Mouse (Mus musculus) embryonic facial prominence, embryonic 11.5 days (tissue): ENCODE results near the gene Gm17364. TPM values are rescaled to one million over a fixed set of nuclear protein-coding genes. Genes with fewer than 3 reads are reported as not detected.

Experiments
- ATAC-seq: fragments of 200-750 bp; cut with Nextera tagmentation; replicated peaks from 2 replicates; pipeline ENCODE4 v1.8.0; 2017; ENCODE audit warnings: low read depth; ENCODE audit not compliant: insufficient number of reproducible peaks, low FRiP score, low TSS enrichment
- DNase-seq: peaks from one replicate; pipeline ENCODE4 v3.0.0-alpha.2; 2015; ENCODE audit warnings: low spot score
- H3K27ac ChIP-seq: fragments of 300-500 bp; sonication (generic); replicated peaks from 2 replicates; pipeline ENCODE4 v1.5.1; 2014; ENCODE audit warnings: mild to moderate bottlenecking, low read depth, low read length, control low read depth
- H3K27me3 ChIP-seq: fragments of 300-500 bp; sonication (generic); 2 replicates; pipeline ENCODE4 v1.6.1; 2014; ENCODE audit warnings: mild to moderate bottlenecking, low read length, moderate library complexity, mixed read lengths; ENCODE audit not compliant: control insufficient read depth, insufficient read depth
- H3K36me3 ChIP-seq: fragments of 300-500 bp; sonication (generic); replicated peaks from 2 replicates; pipeline ENCODE4 v1.6.1; 2014; ENCODE audit warnings: low read depth, mild to moderate bottlenecking, low read length, moderate library complexity, mixed read lengths; ENCODE audit not compliant: control insufficient read depth, insufficient read depth
- H3K4me1 ChIP-seq: fragments of 300-500 bp; sonication (generic); 2 replicates; pipeline ENCODE4 v1.6.1; 2014; ENCODE audit warnings: low read length, mixed read lengths; ENCODE audit not compliant: control insufficient read depth, insufficient read depth
- H3K4me2 ChIP-seq: fragments of 300-500 bp; sonication (generic); 2 replicates; pipeline ENCODE4 v1.6.1; 2014; ENCODE audit warnings: low read depth, mild to moderate bottlenecking, control low read depth, low read length, moderate library complexity
- H3K4me3 ChIP-seq: fragments of 300-500 bp; sonication (generic); 2 replicates; pipeline ENCODE4 v1.5.1; 2014; ENCODE audit warnings: low read depth, low read length, control low read depth
- H3K9ac ChIP-seq: fragments of 300-500 bp; sonication (generic); replicated peaks from 2 replicates; pipeline ENCODE4 v1.6.1; 2014; ENCODE audit warnings: mild to moderate bottlenecking, control low read depth, low read length
- H3K9me3 ChIP-seq: fragments of 300-500 bp; sonication (generic); replicated peaks from 2 replicates; pipeline ENCODE4 v1.6.1; 2016; ENCODE audit warnings: mild to moderate bottlenecking, low read length, inconsistent platforms, mixed read lengths; ENCODE audit not compliant: control insufficient read depth
- WGBS: fragments of 180-500 bp; shearing (Covaris S2); extraction: QIAGEN DNeasy Blood & Tissue Kit; methylation state at CpG from one replicate; pipeline ENCODE4 v1.1.7; 2014; 5-methylcytosine and 5-hydroxymethylcytosine counted together
- polyA plus RNA-seq: library from polyadenylated mRNA; unstranded; fragments of >200 nt; fragmentation: Nextera tagmentation; extraction: Ambion mirVana; gene quantifications from 2 replicates; pipeline ENCODE4 v1.2.1, GENCODE M21; 2014

The Gm17364 gene
- polyA plus RNA-seq, 1 experiment from 2014 or later, result not detected

GRCm38 (mm10) chr13:41295886-41296285 is 22.1 kb upstream of the Gm17364 start:
- 54% methylated on average over 6 of the region's 6 CpGs for WGBS

GRCm38 (mm10) chr13:41293595-41293994 is 19.8 kb upstream of the Gm17364 start:
- no peaks in the 10 kb centered on the region for H3K9me3 ChIP-seq
- DNase-seq (no peak), ATAC-seq (no peak)
- no peak overlapping the region for H3K4me3 ChIP-seq
- no peak overlapping the region for H3K27ac ChIP-seq
- no peak overlapping the region for H3K4me2 ChIP-seq
- H3K27me3 ChIP-seq, result no peaks in the 10 kb centered on the region; the same call in 1 of the 2 replicates
- H3K36me3 ChIP-seq, result no peaks in the 10 kb centered on the region
- H3K4me1 ChIP-seq, result no peaks in the 10 kb centered on the region
- no peak overlapping the region for H3K9ac ChIP-seq
- 39% methylated on average over 5 of the region's 5 CpGs for WGBS

More at GRCm38 (mm10) chr13:41295886-41296285, 22.1 kb upstream of the Gm17364 start:
- Histone ChIP-seq H3K4me1 (peaks cover 2% of the 10 kb centered on the region; the same call in 1 of the 2 replicates), H3K9me3 (no peaks in the 10 kb centered on the region), H3K36me3 (no peaks in the 10 kb centered on the region), H3K27me3 (no peaks in the 10 kb centered on the region; the same call in 1 of the 2 replicates), H3K9ac (no peak overlapping the region), H3K4me2 (no peak overlapping the region), H3K27ac (no peak overlapping the region), H3K4me3 (no peak overlapping the region)
- DNase-seq, result no peak
- no peak for ATAC-seq

GRCm38 (mm10) chr13:41291466-41291974 is 17.7 kb upstream of the Gm17364 start:
- Histone ChIP-seq H3K27me3 (no peaks in the 10 kb centered on the region), H3K4me3 (no peak overlapping the region), H3K4me1 (no peaks in the 10 kb centered on the region), H3K4me2 (no peak overlapping the region), H3K9ac (no peak overlapping the region), H3K36me3 (no peaks in the 10 kb centered on the region), H3K9me3 (no peaks in the 10 kb centered on the region), H3K27ac (no peak overlapping the region)
- DNase-seq (no peak), ATAC-seq (no peak)
- WGBS, result 86% methylated on average over 4 of the region's 4 CpGs

- Histone ChIP-seq H3K27me3 (no peaks in the 10 kb centered on the region; the same call in 1 of the 2 replicates), H3K4me3 (no peak overlapping the region), H3K4me2 (no peak overlapping the region), H3K4me1 (no peaks in the 10 kb centered on the region), H3K9ac (no peak overlapping the region), H3K9me3 (no peaks in the 10 kb centered on the region), H3K27ac (no peak overlapping the region), H3K36me3 (no peaks in the 10 kb centered on the region)
- 80% methylated on average over 3 of the region's 3 CpGs for WGBS
- ATAC-seq (no peak), DNase-seq (no peak)
Measured at GRCm38 (mm10) chr13:41286285-41286684, 12.5 kb upstream of the Gm17364 start.

- Histone ChIP-seq H3K36me3 (no peaks in the 10 kb centered on the region), H3K27ac (no peak overlapping the region), H3K9me3 (no peaks in the 10 kb centered on the region), H3K4me3 (no peak overlapping the region), H3K9ac (no peak overlapping the region), H3K4me2 (no peak overlapping the region), H3K27me3 (no peaks in the 10 kb centered on the region; the same call in 1 of the 2 replicates), H3K4me1 (no peaks in the 10 kb centered on the region)
- 75% methylated on average over 4 of the region's 4 CpGs for WGBS
- DNase-seq (no peak), ATAC-seq (no peak)
Measured at GRCm38 (mm10) chr13:41285448-41285847, 11.7 kb upstream of the Gm17364 start.

- WGBS, result 32% methylated on average over 5 of the region's 5 CpGs
- Histone ChIP-seq H3K9me3 (no peaks in the 10 kb centered on the region), H3K4me3 (no peak overlapping the region), H3K27ac (no peak overlapping the region), H3K4me1 (no peaks in the 10 kb centered on the region), H3K27me3 (no peaks in the 10 kb centered on the region; the same call in 1 of the 2 replicates), H3K9ac (no peak overlapping the region), H3K4me2 (no peak overlapping the region), H3K36me3 (no peaks in the 10 kb centered on the region)
- peak; percentile 67; the same call in 1 of the 2 replicates for ATAC-seq
- peak; percentile 93 for DNase-seq
Measured at GRCm38 (mm10) chr13:41283256-41283655, 9.5 kb upstream of the Gm17364 start.

- H3K9me3 ChIP-seq, result no peaks in the 10 kb centered on the region
- H3K36me3 ChIP-seq, result no peaks in the 10 kb centered on the region
- H3K4me2 ChIP-seq, result no peak overlapping the region
- no peak for ATAC-seq
- no peak overlapping the region for H3K9ac ChIP-seq
- H3K27me3 ChIP-seq, result no peaks in the 10 kb centered on the region; the same call in 1 of the 2 replicates
- no peak for DNase-seq
- no peaks in the 10 kb centered on the region for H3K4me1 ChIP-seq
- 69% methylated on average over 5 of the region's 5 CpGs for WGBS
- no peak overlapping the region for H3K4me3 ChIP-seq
- H3K27ac ChIP-seq, result no peak overlapping the region
Measured at GRCm38 (mm10) chr13:41280696-41281095, 6.9 kb upstream of the Gm17364 start.

GRCm38 (mm10) chr13:41267827-41268408 is 5.9 kb downstream of the Gm17364 start:
- DNase-seq, result no peak
- no peak for ATAC-seq
- H3K27ac ChIP-seq, result no peak overlapping the region

More at GRCm38 (mm10) chr13:41267827-41268408, 5.9 kb downstream of the Gm17364 start:
- Histone ChIP-seq H3K27me3 (no peaks in the 10 kb centered on the region), H3K4me3 (no peak overlapping the region), H3K9ac (no peak overlapping the region), H3K36me3 (no peaks in the 10 kb centered on the region), H3K4me1 (no peaks in the 10 kb centered on the region), H3K4me2 (no peak overlapping the region), H3K9me3 (no peaks in the 10 kb centered on the region)
- 46% methylated on average over 7 of the region's 7 CpGs for WGBS
